In the genomic region with DNA sequence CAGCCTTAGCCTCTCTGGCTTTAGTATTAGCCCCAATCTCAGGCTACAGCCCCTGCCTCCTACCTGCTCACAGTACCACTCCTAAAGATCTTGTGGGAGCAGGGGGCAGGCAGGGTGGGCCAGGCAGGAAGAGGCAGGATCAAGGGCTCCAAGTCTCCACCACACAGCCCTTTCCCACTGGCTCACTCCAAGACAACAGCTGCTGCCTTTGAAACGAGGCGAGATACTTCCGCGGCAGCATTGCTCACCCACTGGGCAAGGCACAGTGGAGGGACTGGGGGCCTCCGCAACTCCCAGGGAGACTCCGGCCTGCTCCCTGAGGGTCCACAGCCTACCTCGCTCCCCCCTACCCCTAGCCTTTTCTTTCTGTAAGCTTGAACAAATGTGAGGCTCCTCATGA, we compare ENCODE assay signal across 20 mouse cellular contexts. TPM values are rescaled to one million over a fixed set of nuclear protein-coding genes. Genes with fewer than 3 reads are reported as not detected.
DNase-seq lines count a peak whose midpoint lies in the region; ATAC-seq and TF ChIP-seq lines count a peak whose summit lies in the region.
"Had no signal": no experiment of that assay in that cellular context is flagged by ENCODE, and none has a peak within 500 bp of the region (broad histone marks: within the 10 kb centered on the region; RNA-seq: fewer than 3 reads in every experiment).

No protein-coding gene starts in this region.

- H3K27me3 ChIP-seq in hindbrain, embryonic 13.5 days, result peaks cover 34% of the 10 kb centered on the region
- H3K27me3 ChIP-seq in hindbrain, embryonic 14.5 days (ENCODE audit: control insufficient read depth, insufficient read depth, low read length), result no peaks in the 10 kb centered on the region
- H3K27me3 ChIP-seq in hindbrain, postnatal 0 days (ENCODE audit: insufficient read depth, low read length), result no peaks in the 10 kb centered on the region

- H3K9ac ChIP-seq in hindbrain, embryonic 13.5 days, result peak overlapping the region; percentile 36; the same call in 1 of the 2 replicates
- no peak overlapping the region for H3K9ac ChIP-seq in hindbrain, embryonic 14.5 days
- no peak overlapping the region for H3K9ac ChIP-seq in hindbrain, postnatal 0 days (replicated peaks; ENCODE audit: low read length)
- H3K9ac ChIP-seq: forebrain, postnatal 0 days; heart, embryonic 13.5 days; intestine, embryonic 15.5 days had no signal

- H3K4me1 ChIP-seq in hindbrain, embryonic 13.5 days (replicated peaks), result peaks cover 50% of the 10 kb centered on the region
- peaks cover 32% of the 10 kb centered on the region for H3K4me1 ChIP-seq in hindbrain, embryonic 14.5 days (replicated peaks; ENCODE audit: control insufficient read depth, insufficient read depth, low read length)
- H3K4me1 ChIP-seq in hindbrain, postnatal 0 days (ENCODE audit: insufficient read depth, low read length), result peaks cover 21% of the 10 kb centered on the region
- H3K4me1 ChIP-seq: heart, embryonic 13.5 days; intestine, embryonic 15.5 days had no signal

- H3K4me3 ChIP-seq in hindbrain, embryonic 13.5 days, result no peak overlapping the region
- no peak overlapping the region for H3K4me3 ChIP-seq in hindbrain, embryonic 14.5 days (replicated peaks; ENCODE audit: low read length)
- no peak overlapping the region for H3K4me3 ChIP-seq in hindbrain, postnatal 0 days (ENCODE audit: low read length)
- H3K4me3 ChIP-seq: embryonic facial prominence, embryonic 10.5 days; gastrocnemius, adult 2 months; heart, embryonic 13.5 days; intestine, embryonic 15.5 days had no signal

- intact Hi-C loops in left cerebral cortex, postnatal 4 days (cut with DNase I), result no loop called here

- no peak overlapping the region for H3K4me2 ChIP-seq in hindbrain, embryonic 13.5 days
- no peak overlapping the region for H3K4me2 ChIP-seq in hindbrain, embryonic 14.5 days (replicated peaks)
- no peak overlapping the region for H3K4me2 ChIP-seq in hindbrain, postnatal 0 days (ENCODE audit: low read depth, low read length)
- H3K4me2 ChIP-seq: heart, embryonic 13.5 days; intestine, embryonic 15.5 days had no signal

- WGBS in hindbrain, embryonic 13.5 days, result 30% methylated on average over 7 of the region's 7 CpGs
- 32% methylated on average over 7 of the region's 7 CpGs for WGBS in hindbrain, embryonic 14.5 days
- 20% methylated on average over 7 of the region's 7 CpGs for WGBS in hindbrain, postnatal 0 days

- DNase-seq in cerebellum, postnatal 25 days, result peak; percentile 45 to 50
- no peak for DNase-seq in cerebellum, adult 11 months
- DNase-seq in hindbrain, embryonic 14.5 days (ENCODE audit: low spot score), result no peak
- peak; percentile 44 for DNase-seq in left cerebral cortex, postnatal 4 days
- no peak for DNase-seq in left cerebral cortex, adult 8-10 months (ENCODE audit: low spot score in 2 of 2)
- DNase-seq in hindbrain, postnatal 0 days (ENCODE audit: low spot score), result no peak
- DNase-seq in frontal cortex, postnatal 36 days (ENCODE audit: low spot score in 2 of 2), result no peak
- DNase-seq: adrenal gland, postnatal 14 days; cerebellum, adult 8-10 months; forebrain, postnatal 0 days; gastrocnemius, adult 2 months; gastrocnemius, postnatal 25 days; heart, postnatal 36 days; kidney, adult 18-20 months had no signal

- no peaks in the 10 kb centered on the region for H3K36me3 ChIP-seq in hindbrain, embryonic 13.5 days
- H3K36me3 ChIP-seq in hindbrain, embryonic 14.5 days (replicated peaks; ENCODE audit: control insufficient read depth, insufficient read depth), result no peaks in the 10 kb centered on the region
- H3K36me3 ChIP-seq in hindbrain, postnatal 0 days (ENCODE audit: insufficient read depth, low read length), result no peaks in the 10 kb centered on the region
- H3K36me3 ChIP-seq: embryonic facial prominence, embryonic 10.5 days; heart, embryonic 13.5 days; intestine, embryonic 15.5 days had no signal

- no peak for ATAC-seq in hindbrain, embryonic 13.5 days (ENCODE audit: low FRiP score)
- no peak for ATAC-seq in hindbrain, embryonic 14.5 days (ENCODE audit: low FRiP score)
- no peak for ATAC-seq in hindbrain, postnatal 0 days
- ATAC-seq: activated CD4-positive, CD25-positive, alpha-beta regulatory T cell, adult 4 months; forebrain, postnatal 0 days; intestine, embryonic 15.5 days; Patski had no signal

- no peak overlapping the region for H3K27ac ChIP-seq in hindbrain, embryonic 13.5 days
- no peak overlapping the region for H3K27ac ChIP-seq in hindbrain, embryonic 14.5 days
- peak overlapping the region; percentile 20; the same call in 1 of the 2 replicates for H3K27ac ChIP-seq in hindbrain, postnatal 0 days
- H3K27ac ChIP-seq: embryonic facial prominence, embryonic 10.5 days; gastrocnemius, adult 2 months; heart, embryonic 13.5 days; intestine, embryonic 15.5 days had no signal

- no peaks in the 10 kb centered on the region for H3K9me3 ChIP-seq in hindbrain, embryonic 13.5 days
- no peaks in the 10 kb centered on the region for H3K9me3 ChIP-seq in hindbrain, embryonic 14.5 days (ENCODE audit: control insufficient read depth, low read length)
- H3K9me3 ChIP-seq in hindbrain, postnatal 0 days (ENCODE audit: low read length), result no peaks in the 10 kb centered on the region
- H3K9me3 ChIP-seq: embryonic facial prominence, embryonic 10.5 days; heart, embryonic 13.5 days; intestine, embryonic 15.5 days had no signal

- TF ChIP-seq CTCF in hindbrain, postnatal 0 days (IDR thresholded peaks at IDR 0.05; ENCODE audit: low read depth), result no peak

RNA-seq across cellular contexts. Expression of gene Plch2, which starts 22.4 kb away (rescaled TPM):
- polyA plus RNA-seq in hindbrain, embryonic 13.5 days (2015; fragmentation: Nextera tagmentation; extraction: Ambion mirVana), result 8.4 and 11.1 TPM in 2 replicates
- 13.4 and 13.8 TPM in 2 replicates for polyA plus RNA-seq in hindbrain, embryonic 14.5 days (2014; fragmentation: Nextera tagmentation; extraction: Ambion mirVana)
- 10 to 100 TPM; 50.9 to 56.1 TPM for total RNA-seq in left cerebral cortex, postnatal 4 days (2021)
- 10 to 100 TPM; 56.8 to 64.3 (median 60.9) TPM for total RNA-seq in left cerebral cortex, adult 8-10 months (2022)
- total RNA-seq in hindbrain, postnatal 0 days (2014; rRNA removed), result 45.7 and 48.8 TPM in 2 replicates
- 12.5 and 12.8 TPM in 2 replicates for polyA plus RNA-seq in hindbrain, postnatal 0 days (2015; fragmentation: Nextera tagmentation; extraction: Ambion mirVana)
- total RNA-seq: heart, postnatal 36 days had no signal
- polyA plus RNA-seq: activated CD4-positive, CD25-positive, alpha-beta regulatory T cell, adult 4 months had no signal

RNA-seq across cellular contexts. Expression of gene Pex10, which starts 32.6 kb away (rescaled TPM):
- polyA plus RNA-seq in hindbrain, embryonic 13.5 days (2015; fragmentation: Nextera tagmentation; extraction: Ambion mirVana), result 18.6 and 24.2 TPM in 2 replicates
- polyA plus RNA-seq in hindbrain, embryonic 14.5 days (2014; fragmentation: Nextera tagmentation; extraction: Ambion mirVana), result 5.4 and 7.0 TPM in 2 replicates
- total RNA-seq in left cerebral cortex, postnatal 4 days (2021), result 10 to 100 TPM; 12.0 to 13.5 TPM
- 10 to 100 TPM; 17.6 to 21.2 (median 19.5) TPM for total RNA-seq in left cerebral cortex, adult 8-10 months (2022)
- 12.8 and 20.2 TPM in 2 replicates for total RNA-seq in hindbrain, postnatal 0 days (2014; rRNA removed)
- 15.4 and 15.9 TPM in 2 replicates for polyA plus RNA-seq in hindbrain, postnatal 0 days (2015; fragmentation: Nextera tagmentation; extraction: Ambion mirVana)

RNA-seq across cellular contexts. Expression of gene Rer1, which starts 52.0 kb away (rescaled TPM):
- 123 and 132 TPM in 2 replicates for polyA plus RNA-seq in hindbrain, embryonic 13.5 days (2015; fragmentation: Nextera tagmentation; extraction: Ambion mirVana)
- polyA plus RNA-seq in hindbrain, embryonic 14.5 days (2014; fragmentation: Nextera tagmentation; extraction: Ambion mirVana), result 145 and 148 TPM in 2 replicates
- total RNA-seq in left cerebral cortex, postnatal 4 days (2021), result 10 to 100 TPM; 65.1 to 67.9 TPM
- 10 to 100 TPM; 63.3 to 69.9 (median 64.2) TPM for total RNA-seq in left cerebral cortex, adult 8-10 months (2022)
- 85.4 and 93.5 TPM in 2 replicates for total RNA-seq in hindbrain, postnatal 0 days (2014; rRNA removed)
- 129 and 136 TPM in 2 replicates for polyA plus RNA-seq in hindbrain, postnatal 0 days (2015; fragmentation: Nextera tagmentation; extraction: Ambion mirVana)

RNA-seq across cellular contexts. Expression of gene Morn1, which starts 52.2 kb away (rescaled TPM):
- polyA plus RNA-seq in hindbrain, embryonic 13.5 days (2015; fragmentation: Nextera tagmentation; extraction: Ambion mirVana), result 7.1 and 8.0 TPM in 2 replicates
- polyA plus RNA-seq in hindbrain, embryonic 14.5 days (2014; fragmentation: Nextera tagmentation; extraction: Ambion mirVana), result 6.1 and 8.7 TPM in 2 replicates
- total RNA-seq in left cerebral cortex, postnatal 4 days (2021), result 10 to 100 TPM; 11.0 to 12.9 TPM
- total RNA-seq in left cerebral cortex, adult 8-10 months (2022), result 10 to 100 TPM; 10.2 to 19.4 (median 12.9) TPM
- 0.86 and 9.0 TPM in 2 replicates for total RNA-seq in hindbrain, postnatal 0 days (2014; rRNA removed)
- 8.9 and 10.0 TPM in 2 replicates for polyA plus RNA-seq in hindbrain, postnatal 0 days (2015; fragmentation: Nextera tagmentation; extraction: Ambion mirVana)

Comparison
In these comparisons a context has a peak if more than half of its experiments do, and no peak if none do; other contexts are left out.
1. DNase-seq: peak in cerebellum, postnatal 25 days (2 of 2) and left cerebral cortex, postnatal 4 days (single experiment); none in cerebellum, adult 11 months (single experiment), hindbrain, embryonic 14.5 days (single experiment), left cerebral cortex, adult 8-10 months (0 of 2), hindbrain, postnatal 0 days (single experiment) and frontal cortex, postnatal 36 days (0 of 2).